Mouse (Mus musculus) urinary bladder, postnatal 25 days (tissue): ENCODE results near the gene Rab3gap2.

Source experiments
- DNase-seq: peaks from one replicate; pipeline ENCODE4 v3.0.0; 2022; ENCODE audit warnings: low spot score

Rab3gap2 gene

GRCm38 (mm10) chr1:185331983-185332430, 128.1 kb downstream of the Rab3gap2 start, which contains the start of gene Bpnt1:
TSS of gene Bpnt1 (plus strand) at chr1:185332149.
- DNase-seq, result peak; percentile 84

GRCm38 (mm10) chr1:185333651-185334050, 129.7 kb downstream of the Rab3gap2 start:
- DNase-seq, result no peak

- DNase-seq, result no peak
Observed at GRCm38 (mm10) chr1:185334136-185334535, 130.2 kb downstream of the Rab3gap2 start.

- DNase-seq, result no peak
Observed at GRCm38 (mm10) chr1:185335231-185335765, 131.4 kb downstream of the Rab3gap2 start.
